Mouse (Mus musculus) testis, postnatal 10 days (tissue): ENCODE measurements at regions not wholly inside any gene's neighbourhood (a gene's known extent, or its start where the extent isn't known, plus 50 kb on each side); places are given as distances from the start of the nearest gene placed in this dataset.

Experiments
- DNase-seq: peaks from one replicate; pipeline ENCODE4 v3.0.0; 2021; ENCODE audit warnings: low spot score

DNA sequence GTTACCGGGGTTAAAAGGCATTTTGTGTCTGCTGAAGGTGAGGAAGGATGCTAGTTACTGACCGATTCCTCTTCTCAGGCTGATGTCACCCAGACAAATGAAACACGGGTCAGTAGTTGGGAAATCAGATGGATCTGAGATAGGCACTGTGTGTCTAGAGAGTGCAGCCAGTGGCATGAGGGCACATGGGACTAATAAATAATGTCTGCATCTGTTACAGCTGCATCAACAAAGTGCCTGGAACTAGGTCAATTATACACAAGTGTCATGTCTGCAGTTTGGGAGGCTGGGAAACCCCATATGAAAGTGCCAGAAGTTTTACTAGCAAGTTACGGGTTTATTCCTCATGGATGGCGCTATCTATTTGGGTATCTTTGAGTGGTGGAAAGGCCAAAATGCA lies 68.8 kb downstream of the Cxcl12 start:
- no peak for DNase-seq

- no peak for DNase-seq
Observed at GRCm38 (mm10) chr6:117241206-117241605, 72.9 kb downstream of the Cxcl12 start.

GRCm38 (mm10) chr6:117245398-117245797 lies 77.1 kb downstream of the Cxcl12 start:
- no peak for DNase-seq

- no peak for DNase-seq
Observed at GRCm38 (mm10) chr6:117245849-117246248, 77.5 kb downstream of the Cxcl12 start.

- DNase-seq = peak; percentile 72
Observed at GRCm38 (mm10) chr6:117249230-117249921, 81.0 kb downstream of the Cxcl12 start.

DNA sequence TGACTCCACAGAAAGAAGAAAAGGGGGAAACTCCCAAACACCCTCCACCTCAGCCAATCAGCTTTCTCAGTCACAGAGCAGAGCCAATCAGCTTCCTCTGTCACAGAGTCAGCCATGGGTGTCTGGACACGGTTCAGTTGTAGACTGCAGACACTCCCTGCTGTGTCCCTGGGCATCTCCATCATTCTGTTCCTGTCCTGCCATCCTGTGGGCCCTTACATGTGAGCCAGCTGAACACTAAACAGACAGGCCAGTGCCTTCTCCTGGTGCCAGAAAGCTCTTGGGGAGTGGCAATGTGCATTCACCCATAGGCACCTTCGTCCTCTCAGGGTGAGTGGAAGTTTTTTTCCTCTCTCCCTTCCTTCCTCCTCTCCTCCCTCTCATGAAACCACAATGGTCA lies 81.7 kb downstream of the Cxcl12 start:
- no peak for DNase-seq

- DNase-seq = no peak
Observed at GRCm38 (mm10) chr6:117251383-117251925, 83.1 kb downstream of the Cxcl12 start.

GRCm38 (mm10) chr6:117252361-117252760 lies 84.0 kb downstream of the Cxcl12 start:
- DNase-seq = no peak

GRCm38 (mm10) chr6:117253036-117253435 lies 84.7 kb downstream of the Cxcl12 start:
- no peak for DNase-seq

DNA sequence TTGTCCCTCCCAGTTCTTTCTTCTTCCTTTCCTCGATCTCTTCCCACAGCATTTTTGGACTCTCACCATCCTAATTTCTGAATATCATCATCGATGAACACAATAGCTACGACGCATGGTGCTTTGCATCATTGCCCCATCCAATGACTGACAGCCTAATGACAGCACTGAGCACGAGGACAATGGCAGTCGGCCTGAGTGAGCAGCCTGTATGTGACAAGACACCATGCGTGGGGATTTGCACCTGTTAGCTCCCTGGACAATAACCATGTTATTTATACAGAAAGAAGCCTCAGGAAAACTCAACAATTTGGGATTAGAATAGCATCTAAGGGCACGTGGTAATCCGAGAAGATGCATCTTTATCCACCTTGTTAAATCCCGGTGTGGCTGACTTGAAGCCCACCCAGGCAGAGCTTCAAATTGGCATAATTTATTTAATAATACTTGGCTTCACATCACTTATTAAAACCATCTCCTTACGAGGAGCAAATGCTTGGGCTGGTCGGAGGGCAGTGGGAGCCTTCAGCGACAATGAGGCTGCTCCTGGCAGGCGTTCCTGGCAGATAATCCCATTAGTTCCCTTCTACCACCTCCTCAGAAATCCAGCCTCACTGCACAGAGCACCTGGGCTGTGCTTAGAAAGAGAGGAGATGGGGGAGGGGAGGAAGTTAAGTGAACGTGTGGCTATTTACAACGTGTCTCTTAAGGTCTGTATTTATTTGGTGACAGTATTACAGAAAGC lies 85.4 kb downstream of the Cxcl12 start:
- DNase-seq = no peak

- peak; percentile 53 for DNase-seq
Observed at GRCm38 (mm10) chr6:117254620-117255228, 86.4 kb downstream of the Cxcl12 start.

DNA sequence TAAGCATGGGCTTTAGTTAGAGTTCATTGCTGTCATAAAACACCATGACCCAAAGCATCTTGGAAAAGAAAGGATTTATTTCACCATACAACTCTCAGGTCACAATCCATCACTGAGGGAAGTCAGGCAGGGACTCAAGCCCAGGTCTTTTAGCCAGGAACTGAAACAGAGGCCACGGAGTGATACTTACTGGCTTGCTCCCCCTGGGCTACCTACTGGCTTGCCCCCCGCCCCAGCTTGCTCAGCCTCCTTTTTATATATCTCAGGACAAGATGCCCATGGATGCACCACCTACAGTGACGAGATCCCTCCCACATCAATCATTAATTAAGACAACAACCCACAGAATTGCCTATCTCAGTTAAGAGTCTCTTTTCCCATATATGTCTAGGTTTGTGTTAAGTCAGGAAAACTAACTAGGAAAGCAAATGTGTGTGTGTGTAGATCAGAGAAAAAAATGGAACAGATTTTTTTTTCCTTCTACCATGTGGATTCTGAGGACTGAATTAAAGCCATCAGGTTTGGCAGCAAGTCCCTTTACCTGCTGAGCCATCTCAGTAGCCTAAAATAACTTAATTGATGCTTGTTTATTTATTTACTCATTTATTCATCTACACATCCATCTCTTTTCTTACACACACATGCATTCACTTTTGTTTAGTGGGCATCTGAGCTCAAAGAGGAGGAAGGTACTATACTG lies 87.2 kb downstream of the Cxcl12 start:
- DNase-seq = peak; percentile 22

- no peak for DNase-seq
Observed at GRCm38 (mm10) chr6:117256099-117256471, 87.8 kb downstream of the Cxcl12 start.

DNA sequence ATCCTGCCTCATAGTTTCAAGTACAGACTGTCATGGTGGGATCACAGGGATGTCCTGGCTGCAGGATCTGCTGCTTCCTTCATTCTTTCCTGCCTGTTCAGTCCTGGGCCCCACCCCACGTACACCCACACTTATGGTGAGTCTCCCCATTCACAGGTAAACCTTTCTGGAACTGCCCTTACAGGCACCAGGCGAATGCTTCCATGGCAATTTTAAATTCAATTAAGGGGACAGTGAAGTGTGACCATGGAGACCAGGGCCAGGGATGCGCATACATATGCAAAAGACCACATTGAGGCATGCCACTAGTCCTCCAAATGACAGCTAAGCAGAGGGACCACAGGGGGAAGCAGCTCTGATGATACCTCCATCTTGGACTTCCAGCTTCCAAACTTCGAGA lies 89.3 kb downstream of the Cxcl12 start:
- no peak for DNase-seq

- DNase-seq = no peak
Observed at GRCm38 (mm10) chr6:117267906-117268305, 99.6 kb downstream of the Cxcl12 start.

- no peak for DNase-seq
Observed at GRCm38 (mm10) chr6:117268376-117268775, 100.0 kb downstream of the Cxcl12 start.

DNA sequence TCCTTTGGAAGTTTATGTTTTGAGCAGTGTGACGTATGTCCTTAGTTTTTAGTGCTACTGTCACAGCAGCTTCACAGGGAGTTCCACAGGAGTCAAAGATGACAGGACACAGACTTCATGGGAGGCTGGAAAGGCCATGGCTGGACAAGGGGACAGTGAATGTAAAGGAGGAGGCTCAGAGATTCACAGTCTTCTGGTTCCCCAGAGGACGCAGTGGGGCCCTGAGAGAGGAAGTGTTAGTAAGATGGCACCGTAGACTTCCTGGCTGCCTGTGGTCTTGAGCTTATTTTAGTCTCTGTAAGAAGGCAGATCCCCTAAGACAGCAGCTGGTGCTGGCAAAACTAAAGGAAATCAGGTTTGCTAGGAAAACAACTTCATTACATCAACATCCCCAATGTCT lies 101.9 kb downstream of the Cxcl12 start:
- DNase-seq = no peak

DNA sequence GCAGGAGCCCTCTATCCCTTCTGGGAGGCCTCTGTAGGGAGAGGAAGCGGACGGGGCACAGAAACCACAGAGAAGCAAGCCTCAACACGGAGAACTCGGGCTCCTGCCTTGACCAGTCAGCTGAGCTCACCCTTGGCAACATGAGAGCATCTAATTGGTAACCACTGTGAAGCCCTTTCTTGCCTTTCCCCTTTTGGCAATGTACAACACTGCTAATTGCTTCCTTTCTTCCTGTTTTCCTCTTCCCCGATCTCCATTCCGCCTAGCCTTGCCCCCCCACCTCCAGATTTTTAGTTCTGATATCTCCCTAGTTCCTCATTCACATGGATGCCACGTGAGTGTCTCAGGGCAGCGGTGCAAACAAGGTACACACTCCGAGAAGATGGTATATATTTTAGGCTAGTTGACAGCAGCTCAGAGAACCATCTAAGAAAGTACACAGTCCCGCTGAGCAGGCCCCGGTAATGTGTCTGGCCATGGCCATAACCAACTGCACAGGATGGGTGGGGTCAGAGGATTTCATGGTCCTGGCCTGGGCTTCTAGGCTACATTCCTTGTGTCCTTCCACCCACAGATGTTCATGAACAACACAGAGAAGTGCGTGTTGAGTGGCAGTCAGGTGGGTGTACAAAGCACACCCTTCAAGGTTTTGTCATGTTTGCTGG lies 103.4 kb downstream of the Cxcl12 start:
- no peak for DNase-seq

- DNase-seq = no peak
Observed at GRCm38 (mm10) chr6:117272227-117272955, 104.1 kb downstream of the Cxcl12 start.

DNA sequence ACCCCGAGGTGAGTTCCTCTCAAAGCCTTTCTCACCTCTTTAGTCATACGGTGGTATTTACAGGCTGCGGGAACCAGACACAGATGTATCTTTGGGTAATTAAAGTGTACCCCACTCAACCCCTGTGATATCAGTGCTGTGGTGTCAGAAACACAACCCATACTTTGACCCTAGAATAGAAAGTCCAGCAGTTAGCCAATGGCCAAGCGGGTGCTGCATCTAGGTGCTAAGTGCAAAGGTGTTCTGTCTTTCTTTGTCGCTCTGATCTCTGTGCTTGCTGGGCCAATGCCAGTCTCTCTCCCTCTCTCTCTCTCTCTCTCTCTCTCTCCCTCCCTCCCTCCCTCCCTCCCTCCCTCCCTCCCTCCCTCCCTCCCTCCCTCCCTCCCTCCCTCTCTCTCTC lies 107.6 kb downstream of the Cxcl12 start:
- no peak for DNase-seq

DNA sequence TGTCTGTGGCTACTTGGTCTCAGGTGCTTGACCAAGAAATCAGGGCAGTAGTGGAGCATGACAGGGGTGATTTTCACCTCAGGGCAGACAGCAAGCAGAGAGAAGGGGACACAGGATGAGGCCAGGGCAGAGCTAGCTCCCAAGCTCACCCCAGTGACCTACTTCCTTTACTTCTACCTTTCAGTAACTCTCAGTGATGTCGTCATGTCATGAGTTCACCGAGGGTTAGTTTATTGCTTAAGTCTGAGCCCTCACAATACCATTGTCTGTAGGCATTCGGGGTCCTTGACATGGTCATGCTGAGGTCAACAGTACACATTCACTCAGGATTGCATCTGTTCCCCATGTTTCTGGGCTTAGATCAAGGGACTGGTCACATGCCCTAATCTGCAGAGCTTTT lies 108.5 kb downstream of the Cxcl12 start:
- DNase-seq = no peak
